Mouse (Mus musculus) left cerebral cortex, postnatal 4 days (tissue): ENCODE results near the gene Cnn1. TPM values are rescaled to one million over a fixed set of nuclear protein-coding genes. Genes with fewer than 3 reads are reported as not detected.
"Not testable (repeated sequence)": the region's sequence is repeated elsewhere in the genome, so short reads cannot be mapped to it uniquely, and the experiment has no call there.

Experiments
- DNase-seq: peaks from one replicate; pipeline ENCODE4 v3.0.0-alpha.2; 2022
- intact Hi-C: fragments of 180-260 bp; cut with DNase I; formaldehyde crosslinking; loops from one replicate; pipeline ENCODE4 v1.15.1; 2025
- total RNA-seq, 2 experiments: library from RNA; stranded (reverse); gene quantifications; 2 replicates each; pipeline ENCODE4 v1.2.3; 2021

Cnn1 gene
- total RNA-seq, 2 experiments from 2014 or later: 0.44 TPM; not detected in 1

DNA sequence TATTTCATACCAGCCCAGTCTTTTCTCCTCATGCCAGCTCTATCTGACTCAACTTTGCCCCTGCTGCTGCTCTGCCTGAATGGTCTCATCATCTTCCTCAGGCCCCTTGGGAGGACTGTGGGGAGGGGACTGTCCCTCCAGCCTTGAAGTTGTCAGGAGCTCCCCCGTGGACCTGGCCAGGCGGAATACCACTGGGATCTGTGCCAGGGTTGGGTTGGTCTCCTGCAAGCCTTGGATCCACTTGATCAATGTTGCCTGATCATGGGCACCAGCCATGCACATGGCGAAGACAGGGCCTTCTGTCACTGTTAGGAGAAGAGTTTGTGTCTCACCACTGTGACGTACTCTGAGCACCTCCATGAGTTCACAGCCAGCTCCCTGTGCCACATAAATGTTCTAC lies 26.7 kb upstream of the Cnn1 start:
- intact Hi-C loops: no loop called here
- DNase-seq: no peak

DNA sequence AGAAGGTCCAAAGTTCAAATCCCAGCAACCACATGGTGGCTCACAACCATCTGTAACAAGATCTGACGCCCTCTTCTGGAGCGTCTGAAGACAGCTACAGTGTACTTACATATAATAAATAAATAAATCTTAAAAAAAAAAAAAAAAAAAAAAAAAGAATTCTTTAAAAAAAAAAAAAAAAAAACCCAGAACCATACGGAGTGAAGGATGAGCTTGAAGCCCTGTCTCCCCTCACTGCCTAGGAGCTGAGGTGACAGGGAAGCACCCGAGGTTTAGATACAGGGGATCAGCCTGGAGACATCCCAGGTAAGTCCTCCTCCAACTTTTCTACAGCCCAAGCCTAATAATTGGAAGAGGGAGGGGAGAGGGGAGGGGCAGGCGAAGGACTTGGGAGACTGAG lies 23.2 kb upstream of the Cnn1 start:
- intact Hi-C loops, DNase-seq: not testable (repeated sequence)

DNA sequence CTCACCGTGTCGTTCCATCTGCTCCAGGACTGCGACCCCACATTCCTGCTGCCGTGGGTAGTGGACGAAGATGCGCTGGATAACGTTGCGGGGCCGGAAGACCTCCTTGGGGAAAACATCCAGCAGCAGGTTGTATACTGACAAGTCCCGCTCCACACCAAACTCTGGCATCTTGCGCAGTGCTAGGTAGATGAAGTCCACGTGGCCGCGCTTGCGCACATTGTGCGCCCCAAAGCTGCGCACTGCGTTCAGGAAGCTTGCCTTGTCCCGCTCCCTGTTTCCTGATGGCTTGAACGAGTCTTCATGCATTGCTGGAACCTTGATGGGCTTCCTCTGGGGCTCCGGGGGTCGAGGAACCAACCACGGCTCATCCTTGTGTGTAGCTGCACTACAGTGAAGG lies 22.8 kb upstream of the Cnn1 start:
- no peak for DNase-seq
- intact Hi-C loops: no loop called here

DNA sequence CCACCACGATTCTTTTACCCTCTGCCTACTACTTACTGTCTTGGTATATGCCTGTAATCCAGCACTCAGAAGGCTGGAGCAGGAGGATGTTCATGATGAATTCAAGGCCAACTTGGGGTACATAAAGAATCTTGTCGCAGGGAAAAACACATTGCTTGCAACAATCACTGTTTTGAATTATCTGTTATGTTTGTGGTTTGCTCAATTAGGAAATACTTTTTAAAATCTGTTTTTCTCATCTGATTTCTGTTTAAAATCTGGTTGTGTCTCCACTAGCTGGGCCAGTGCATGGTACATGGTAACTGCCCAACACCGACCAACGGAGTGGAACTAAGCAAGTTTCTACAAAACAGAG lies 14.4 kb upstream of the Cnn1 start:
- no peak for DNase-seq
- intact Hi-C loops: no loop called here

GRCm38 (mm10) chr9:22085022-22085834 lies 13.8 kb upstream of the Cnn1 start, which contains the start of gene Ecsit:
Ecsit (minus strand) TSS chr9:22085438.
- intact Hi-C loops: no loop called here
- DNase-seq: peak; percentile 93

- no peak for DNase-seq
- intact Hi-C loops: no loop called here
Observed at GRCm38 (mm10) chr9:22086012-22086411, 13.0 kb upstream of the Cnn1 start.

- intact Hi-C loops: no loop called here
- DNase-seq: no peak
Observed at GRCm38 (mm10) chr9:22087034-22087618, 11.9 kb upstream of the Cnn1 start.

DNA sequence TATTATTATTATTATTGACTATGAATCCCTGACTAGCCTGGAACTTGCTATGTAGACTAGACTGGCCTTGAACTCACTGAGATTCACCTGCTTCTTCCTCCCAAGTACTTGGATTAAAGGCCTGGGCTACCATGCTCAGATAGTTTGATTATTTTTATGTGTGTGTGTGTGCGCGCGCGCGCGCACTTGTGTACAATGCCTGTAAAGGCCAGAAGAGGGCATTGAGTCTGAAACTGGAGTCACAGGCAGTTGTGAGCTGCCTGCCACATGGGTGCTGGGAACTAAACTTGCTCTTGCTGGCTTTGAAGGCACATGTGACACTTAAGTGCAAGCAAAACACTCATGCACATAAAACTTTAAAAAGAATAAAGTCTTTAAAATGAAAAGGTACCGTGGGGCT lies 9.7 kb upstream of the Cnn1 start:
- DNase-seq: no peak
- intact Hi-C loops: no loop called here

- no peak for DNase-seq
- intact Hi-C loops: no loop called here
Observed at GRCm38 (mm10) chr9:22089986-22090385, 9.0 kb upstream of the Cnn1 start.

DNA sequence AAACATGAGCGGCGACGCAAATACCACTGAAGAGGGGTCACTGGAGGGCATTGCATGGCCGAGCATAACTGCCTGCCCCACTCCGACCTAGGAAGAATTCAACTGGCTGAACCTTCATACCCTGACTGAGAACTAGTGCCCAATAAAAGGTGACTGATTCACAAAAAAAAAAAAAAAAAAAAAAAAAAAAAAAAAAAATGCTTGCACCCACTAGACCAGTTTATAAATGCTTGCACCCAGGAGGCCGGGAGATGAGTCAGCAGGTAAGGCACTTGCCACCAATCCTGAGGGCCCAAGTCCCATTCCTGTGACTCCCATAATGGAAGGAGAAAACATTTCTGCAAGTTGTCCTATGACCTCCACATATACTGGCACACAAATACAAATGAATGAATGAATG lies 6.3 kb upstream of the Cnn1 start:
- no peak for DNase-seq
- intact Hi-C loops: no loop called here

DNA sequence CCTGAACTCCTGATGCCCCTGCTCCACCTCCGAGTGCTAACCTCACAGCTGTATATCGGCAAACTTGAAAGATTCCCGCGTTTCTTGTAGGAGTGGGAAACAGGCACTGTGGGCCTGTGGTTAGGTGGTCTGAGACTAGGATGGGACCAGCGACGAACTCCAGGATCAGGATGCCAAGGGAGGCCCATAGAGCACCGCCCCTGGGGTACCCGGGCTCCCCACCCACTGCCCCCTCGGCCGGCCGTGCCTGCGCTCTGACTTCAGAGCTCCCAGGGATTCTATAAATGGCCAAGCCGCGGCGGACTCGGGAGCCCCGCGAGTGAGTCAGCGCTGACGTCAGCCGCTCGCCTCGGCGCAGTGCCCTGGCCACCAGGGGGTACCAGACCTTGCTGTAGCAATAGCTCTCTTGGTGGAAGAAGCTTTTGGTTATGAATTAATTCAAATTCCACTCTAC lies 3.1 kb upstream of the Cnn1 start:
- intact Hi-C loops: no loop called here
- DNase-seq: peak; percentile 78

DNA sequence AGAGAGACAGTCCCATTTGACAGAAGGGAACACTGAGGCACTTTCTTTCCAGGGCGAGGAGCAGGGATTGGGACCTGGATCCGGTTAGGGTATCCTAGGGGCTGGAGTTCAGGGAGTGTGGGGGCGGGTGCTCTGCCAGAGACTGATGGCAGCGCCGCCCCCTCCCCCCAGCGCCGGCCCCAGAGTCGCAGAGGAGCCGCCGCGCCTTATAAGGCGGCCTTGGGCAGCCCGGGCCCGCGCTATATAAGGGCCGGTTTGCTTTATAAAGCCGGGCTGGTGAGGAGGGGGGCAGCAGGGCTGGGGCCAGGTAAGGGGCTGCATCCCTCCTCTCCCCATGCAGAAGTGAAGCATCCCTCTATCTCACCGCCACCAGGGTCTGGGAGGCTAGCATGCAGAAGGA lies 906 bp downstream of the Cnn1 start:
- DNase-seq: no peak
- intact Hi-C loops: no loop called here

GRCm38 (mm10) chr9:22108194-22108593 lies 9.2 kb downstream of the Cnn1 start:
- no peak for DNase-seq
- intact Hi-C loops: no loop called here

DNA sequence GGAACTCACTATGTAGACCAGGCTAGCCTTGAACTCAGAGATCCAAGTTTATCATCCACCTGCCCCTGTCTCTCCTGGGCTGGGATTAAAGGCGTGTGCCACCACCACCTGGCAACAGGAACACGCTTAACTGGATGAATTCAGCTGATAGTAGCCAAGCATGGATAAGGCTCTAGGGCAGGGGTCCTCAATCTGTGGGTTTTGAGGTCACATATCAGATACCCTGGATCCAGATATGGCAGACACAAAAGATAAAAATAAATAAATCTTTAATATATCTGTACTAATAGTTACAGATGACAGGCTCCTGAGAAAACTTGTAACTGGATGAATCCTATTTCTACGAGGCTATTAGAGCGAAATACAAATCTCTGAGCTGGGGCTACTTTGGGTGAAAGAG lies 16.6 kb downstream of the Cnn1 start:
- intact Hi-C loops: no loop called here
- DNase-seq: no peak

DNA sequence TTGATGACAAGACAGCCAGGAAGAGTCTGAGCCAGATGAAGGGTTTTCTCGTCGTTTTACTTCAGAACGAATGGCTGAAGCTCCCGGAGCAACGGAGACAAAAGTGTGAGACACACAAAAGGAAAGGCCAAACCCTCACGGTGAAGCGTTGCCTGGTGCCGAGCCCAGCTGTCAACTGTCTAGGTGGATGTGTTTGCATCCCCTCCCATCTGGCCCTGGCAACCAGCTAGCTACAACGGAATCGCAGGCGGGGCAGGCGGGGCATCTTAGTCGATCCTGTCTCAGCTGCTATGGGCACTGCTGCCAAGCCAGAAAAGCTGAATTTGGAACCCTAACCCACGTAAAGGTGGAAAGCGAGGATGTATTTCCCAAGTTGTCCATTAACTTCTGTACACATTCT lies 17.1 kb downstream of the Cnn1 start:
- peak; percentile 65 for DNase-seq
- intact Hi-C loops: no loop called here

GRCm38 (mm10) chr9:22116740-22117426 lies 17.9 kb downstream of the Cnn1 start, which contains the start of gene Elof1:
Elof1 (minus strand) TSS chr9:22117172.
- DNase-seq: peak; percentile 95
- intact Hi-C loops: no loop called here

- intact Hi-C loops: no loop called here
Observed at GRCm38 (mm10) chr9:22117754-22118456, 18.9 kb downstream of the Cnn1 start.

GRCm38 (mm10) chr9:22119543-22119942 lies 20.5 kb downstream of the Cnn1 start:
- intact Hi-C loops: no loop called here
- DNase-seq: no peak

More at GRCm38 (mm10) chr9:22117754-22118456, 18.9 kb downstream of the Cnn1 start:
- peak; percentile 49 for DNase-seq

DNA sequence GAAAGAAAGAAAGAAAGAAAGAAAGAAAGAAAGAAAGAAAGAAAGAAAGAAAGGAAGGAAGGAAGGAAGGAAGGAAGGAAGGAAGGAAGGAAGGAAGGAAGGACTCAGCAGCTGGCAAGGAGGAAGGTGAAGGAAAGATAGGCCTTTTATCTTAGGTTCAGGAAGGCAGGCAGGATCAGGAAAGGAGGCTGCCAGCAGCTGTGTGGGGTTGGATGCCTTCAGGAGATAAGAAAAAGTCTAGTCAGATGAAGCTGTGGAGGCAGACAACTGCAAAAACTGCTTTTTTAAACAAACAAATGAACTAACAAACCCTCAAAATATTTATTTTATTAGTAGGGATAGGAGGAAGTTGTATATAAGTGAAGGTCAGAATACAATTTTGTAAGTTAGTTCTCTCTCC lies 22.5 kb downstream of the Cnn1 start:
- intact Hi-C loops: no loop called here
- DNase-seq: no peak

DNA sequence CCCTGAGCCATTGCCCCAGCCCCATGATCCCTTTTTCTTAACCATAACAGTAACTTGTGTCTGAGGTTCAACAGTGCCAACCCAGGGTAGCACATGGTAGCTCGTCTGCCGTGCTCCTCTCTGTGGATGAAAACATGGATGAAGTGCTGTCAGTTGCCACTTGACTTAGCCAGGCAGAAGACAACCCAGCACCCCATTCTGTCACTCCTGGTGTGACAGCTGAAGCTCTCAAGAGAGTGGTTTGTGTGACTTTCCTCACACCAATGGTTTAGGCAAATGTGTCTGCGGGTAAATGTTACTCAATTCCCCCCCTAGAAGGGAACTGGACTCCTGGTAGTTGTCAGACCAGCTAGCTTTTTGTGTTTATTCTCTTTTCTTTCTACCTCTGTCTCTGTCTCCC lies 23.0 kb downstream of the Cnn1 start:
- no peak for DNase-seq
- intact Hi-C loops: no loop called here

DNA sequence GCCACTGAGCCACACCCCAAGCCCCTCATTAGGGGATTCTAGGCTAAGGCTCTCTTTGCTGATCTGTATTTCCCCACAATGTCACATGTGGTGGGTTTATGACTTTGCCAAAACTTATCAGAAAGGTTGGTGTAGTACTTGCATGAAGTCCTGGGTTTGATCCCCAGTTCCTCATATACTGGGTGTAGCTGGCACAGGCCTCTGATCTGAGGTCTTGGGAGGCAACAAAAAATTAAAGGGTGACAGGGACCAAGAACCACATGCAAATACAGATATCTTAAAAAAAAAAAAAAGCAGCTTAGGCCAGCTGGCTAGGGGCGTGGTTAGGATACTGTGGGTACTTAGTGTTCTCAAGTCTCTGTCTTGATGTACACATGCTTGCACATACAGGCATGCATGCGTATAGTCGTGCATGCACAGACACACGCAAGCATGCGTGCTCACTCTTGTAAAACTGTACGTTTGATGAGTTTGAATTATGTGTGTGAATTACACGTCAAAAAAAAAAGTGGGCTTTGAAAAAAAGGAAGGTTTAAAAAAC lies 24.1 kb downstream of the Cnn1 start:
- intact Hi-C loops: no loop called here
- no peak for DNase-seq
